Mouse (Mus musculus) limb, embryonic 10.5 days (tissue): ENCODE data around the gene Bend7. TPM values are rescaled to one million over a fixed set of nuclear protein-coding genes. Genes with fewer than 3 reads are reported as not detected.

Source experiments
- DNase-seq: peaks from one replicate; pipeline ENCODE4 v3.0.0-alpha.2; 2017; ENCODE audit warnings: low spot score
- H3K27ac ChIP-seq: fragments of 300-500 bp; sonication (generic); 2 replicates; pipeline ENCODE4 v1.5.1; 2016; ENCODE audit warnings: mild to moderate bottlenecking
- H3K27me3 ChIP-seq: fragments of 300-500 bp; sonication (generic); 2 replicates; pipeline ENCODE4 v1.6.1; 2016; ENCODE audit warnings: low read depth, mild to moderate bottlenecking; ENCODE audit not compliant: poor library complexity, severe bottlenecking
- H3K36me3 ChIP-seq: fragments of 300-500 bp; sonication (generic); 2 replicates; pipeline ENCODE4 v1.6.1; 2016; ENCODE audit warnings: mild to moderate bottlenecking, moderate library complexity
- H3K4me1 ChIP-seq: fragments of 300-500 bp; sonication (generic); 2 replicates; pipeline ENCODE4 v1.6.1; 2016
- H3K4me3 ChIP-seq: fragments of 300-500 bp; sonication (generic); 2 replicates; pipeline ENCODE4 v1.5.1; 2016; ENCODE audit warnings: mild to moderate bottlenecking, moderate library complexity
- H3K9me3 ChIP-seq: fragments of 300-500 bp; sonication (generic); replicated peaks from 2 replicates; pipeline ENCODE4 v1.6.1; 2016; ENCODE audit warnings: mild to moderate bottlenecking
- WGBS: fragments of 180-500 bp; shearing (Covaris S2); methylation state at CpG from one replicate; pipeline ENCODE4 v1.1.7; 2016; 5-methylcytosine and 5-hydroxymethylcytosine counted together
- polyA plus RNA-seq: library from polyadenylated mRNA; unstranded; fragments of >200 nt; fragmentation: Nextera tagmentation; extraction: Ambion mirVana; gene quantifications from 2 replicates; pipeline ENCODE4 v1.2.1, GENCODE M21; 2016

Bend7 gene
- polyA plus RNA-seq, 1 experiment from 2014 or later = 1.3 TPM

DNA sequence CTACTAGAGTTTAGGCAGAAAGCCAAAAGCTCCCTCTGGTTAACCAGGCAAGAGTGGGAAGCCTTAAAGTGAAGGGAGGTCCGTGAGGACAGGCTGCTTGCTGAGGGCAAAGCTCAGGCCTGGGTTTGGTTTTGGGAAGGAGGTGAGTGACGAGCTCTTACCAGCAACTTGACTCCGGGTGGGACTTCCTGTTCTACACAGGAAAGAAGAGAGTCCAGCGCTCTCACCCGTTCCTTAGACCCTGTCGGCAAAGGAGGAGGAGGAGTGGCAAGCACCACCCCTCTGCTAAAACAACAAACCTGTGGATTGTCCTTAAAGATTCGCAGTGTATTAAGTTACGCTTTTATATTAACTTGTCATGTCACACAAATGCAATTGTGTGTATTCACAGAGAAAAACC lies 38.1 kb downstream of the Bend7 start:
- Histone ChIP-seq H3K27me3 (no peaks in the 10 kb centered on the region), H3K9me3 (no peaks in the 10 kb centered on the region), H3K27ac (no peak overlapping the region), H3K4me3 (no peak overlapping the region), H3K4me1 (no peaks in the 10 kb centered on the region), H3K36me3 (no peaks in the 10 kb centered on the region)
- no peak for DNase-seq
- WGBS = 82% methylated on average over 8 of the region's 8 CpGs

DNA sequence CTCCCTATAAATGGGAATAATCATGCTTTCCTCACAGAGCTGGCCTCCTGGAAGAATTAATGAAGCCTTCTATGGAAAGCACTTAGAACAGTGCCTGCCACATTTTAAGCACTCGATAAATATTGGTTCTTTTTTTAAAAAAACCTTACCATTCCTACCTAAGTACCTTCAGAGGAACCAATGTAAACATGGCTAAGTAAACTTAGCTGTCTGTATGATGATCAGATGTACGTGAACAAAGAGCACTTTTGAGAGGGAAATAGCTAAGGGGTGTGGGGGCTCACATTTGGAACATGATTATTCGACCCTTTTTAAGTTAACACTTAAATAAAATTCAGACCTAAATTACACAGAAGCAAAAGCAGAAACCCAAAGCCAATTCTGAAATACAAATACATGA lies 39.6 kb downstream of the Bend7 start:
- Histone ChIP-seq H3K36me3 (no peaks in the 10 kb centered on the region), H3K9me3 (no peaks in the 10 kb centered on the region), H3K27ac (no peak overlapping the region), H3K4me3 (no peak overlapping the region), H3K4me1 (no peaks in the 10 kb centered on the region), H3K27me3 (no peaks in the 10 kb centered on the region)
- 87% methylated on average over 3 of the region's 3 CpGs for WGBS
- no peak for DNase-seq

GRCm38 (mm10) chr2:4760741-4761140 lies 43.1 kb downstream of the Bend7 start:
- no peaks in the 10 kb centered on the region for H3K9me3 ChIP-seq
- H3K27me3 ChIP-seq = no peaks in the 10 kb centered on the region
- no peak overlapping the region for H3K4me3 ChIP-seq
- 70% methylated on average over 5 of the region's 5 CpGs for WGBS
- no peak for DNase-seq
- H3K4me1 ChIP-seq = no peaks in the 10 kb centered on the region
- no peak overlapping the region for H3K27ac ChIP-seq
- H3K36me3 ChIP-seq = no peaks in the 10 kb centered on the region

DNA sequence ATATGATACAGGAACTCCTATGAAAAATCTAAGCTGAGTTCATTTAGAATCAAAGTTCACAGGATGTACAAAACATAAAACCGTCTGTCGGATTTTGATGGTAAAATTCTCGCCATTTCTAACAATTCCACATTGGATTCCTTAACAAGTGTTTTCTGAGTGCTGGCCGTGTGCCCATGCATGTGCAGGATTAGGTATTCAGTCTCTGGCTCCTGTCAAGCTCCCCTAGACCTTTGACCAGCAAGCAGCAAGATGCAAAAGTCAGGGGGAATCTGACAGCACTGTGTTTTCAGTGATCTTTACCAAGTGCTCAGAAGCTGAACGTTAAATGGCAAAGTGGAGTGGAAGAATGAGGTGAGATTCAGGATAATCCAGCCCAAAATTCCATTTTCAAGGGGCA lies 44.3 kb downstream of the Bend7 start:
- DNase-seq = no peak
- no peak overlapping the region for H3K4me3 ChIP-seq
- H3K36me3 ChIP-seq = no peaks in the 10 kb centered on the region
- H3K9me3 ChIP-seq = no peaks in the 10 kb centered on the region
- H3K27ac ChIP-seq = no peak overlapping the region
- no peaks in the 10 kb centered on the region for H3K27me3 ChIP-seq
- WGBS = 87% methylated on average over 5 of the region's 5 CpGs
- no peaks in the 10 kb centered on the region for H3K4me1 ChIP-seq

GRCm38 (mm10) chr2:4764071-4764470 lies 46.4 kb downstream of the Bend7 start:
- no peak overlapping the region for H3K4me3 ChIP-seq
- no peak for DNase-seq
- no peaks in the 10 kb centered on the region for H3K27me3 ChIP-seq
- WGBS = 87% methylated on average over 3 of the region's 3 CpGs
- H3K36me3 ChIP-seq = no peaks in the 10 kb centered on the region
- no peaks in the 10 kb centered on the region for H3K4me1 ChIP-seq
- H3K9me3 ChIP-seq = no peaks in the 10 kb centered on the region
- no peak overlapping the region for H3K27ac ChIP-seq

GRCm38 (mm10) chr2:4770376-4770775 lies 52.7 kb downstream of the Bend7 start:
- H3K36me3 ChIP-seq = no peaks in the 10 kb centered on the region
- no peaks in the 10 kb centered on the region for H3K4me1 ChIP-seq
- H3K27ac ChIP-seq = no peak overlapping the region
- WGBS = 89% methylated on average over 2 of the region's 2 CpGs
- DNase-seq = no peak
- H3K9me3 ChIP-seq = no peaks in the 10 kb centered on the region
- no peaks in the 10 kb centered on the region for H3K27me3 ChIP-seq
- no peak overlapping the region for H3K4me3 ChIP-seq

GRCm38 (mm10) chr2:4773911-4774310 lies 56.3 kb downstream of the Bend7 start:
- DNase-seq = no peak
- H3K36me3 ChIP-seq = no peaks in the 10 kb centered on the region
- 93% methylated on average over 6 of the region's 6 CpGs for WGBS

GRCm38 (mm10) chr2:4777291-4777690 lies 59.7 kb downstream of the Bend7 start:
- H3K27ac ChIP-seq = no peak overlapping the region
- no peaks in the 10 kb centered on the region for H3K36me3 ChIP-seq
- WGBS = 93% methylated on average over 8 of the region's 8 CpGs
- no peaks in the 10 kb centered on the region for H3K9me3 ChIP-seq
- no peak for DNase-seq
- H3K4me3 ChIP-seq = no peak overlapping the region
- no peaks in the 10 kb centered on the region for H3K27me3 ChIP-seq
- no peaks in the 10 kb centered on the region for H3K4me1 ChIP-seq

More at GRCm38 (mm10) chr2:4773911-4774310, 56.3 kb downstream of the Bend7 start:
- Histone ChIP-seq H3K27me3 (no peaks in the 10 kb centered on the region), H3K27ac (no peak overlapping the region), H3K4me1 (no peaks in the 10 kb centered on the region), H3K9me3 (no peaks in the 10 kb centered on the region), H3K4me3 (no peak overlapping the region)

- no peak overlapping the region for H3K27ac ChIP-seq
- no peaks in the 10 kb centered on the region for H3K36me3 ChIP-seq
- H3K4me3 ChIP-seq = no peak overlapping the region
- H3K27me3 ChIP-seq = no peaks in the 10 kb centered on the region
- WGBS = 87% methylated on average over 3 of the region's 3 CpGs
- no peaks in the 10 kb centered on the region for H3K4me1 ChIP-seq
- H3K9me3 ChIP-seq = no peaks in the 10 kb centered on the region
- DNase-seq = no peak
Measured at GRCm38 (mm10) chr2:4781641-4782040, 64.0 kb downstream of the Bend7 start.

- no peaks in the 10 kb centered on the region for H3K4me1 ChIP-seq
- no peaks in the 10 kb centered on the region for H3K9me3 ChIP-seq
- no peak overlapping the region for H3K4me3 ChIP-seq
- no peaks in the 10 kb centered on the region for H3K27me3 ChIP-seq
- no peak for DNase-seq
- 84% methylated on average over 4 of the region's 4 CpGs for WGBS
- H3K36me3 ChIP-seq = no peaks in the 10 kb centered on the region
- H3K27ac ChIP-seq = no peak overlapping the region
Measured at GRCm38 (mm10) chr2:4782401-4782800, 64.8 kb downstream of the Bend7 start.

- 93% methylated on average over 11 of the region's 11 CpGs for WGBS
Measured at GRCm38 (mm10) chr2:4782809-4783641, 65.4 kb downstream of the Bend7 start.

DNA sequence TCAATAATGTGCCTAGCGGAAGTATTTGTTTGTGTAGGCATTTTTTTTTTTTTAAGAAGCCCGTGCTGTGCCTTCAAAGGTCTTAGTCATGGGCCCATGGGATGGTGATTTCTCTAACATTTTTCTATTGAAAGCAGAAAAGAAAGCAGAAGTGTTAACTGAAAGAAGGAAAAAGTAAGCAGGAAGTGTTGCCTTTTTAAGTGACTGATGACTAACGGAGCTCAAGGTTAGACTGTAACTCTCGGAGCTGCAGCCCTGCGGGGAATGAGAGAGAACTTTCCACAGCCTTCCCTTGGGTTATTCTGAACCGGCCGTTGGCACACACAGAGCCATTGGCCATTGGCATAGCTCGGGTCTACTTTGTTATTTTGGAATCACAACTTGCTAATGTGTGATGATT lies 66.4 kb downstream of the Bend7 start:
- no peaks in the 10 kb centered on the region for H3K27me3 ChIP-seq
- no peaks in the 10 kb centered on the region for H3K9me3 ChIP-seq
- WGBS = 84% methylated on average over 8 of the region's 8 CpGs
- H3K27ac ChIP-seq = no peak overlapping the region
- no peaks in the 10 kb centered on the region for H3K36me3 ChIP-seq
- no peaks in the 10 kb centered on the region for H3K4me1 ChIP-seq
- H3K4me3 ChIP-seq = no peak overlapping the region
- no peak for DNase-seq

More at GRCm38 (mm10) chr2:4782809-4783641, 65.4 kb downstream of the Bend7 start:
- Histone ChIP-seq H3K27me3 (no peaks in the 10 kb centered on the region), H3K27ac (no peak overlapping the region), H3K4me1 (no peaks in the 10 kb centered on the region), H3K36me3 (no peaks in the 10 kb centered on the region), H3K4me3 (no peak overlapping the region), H3K9me3 (no peaks in the 10 kb centered on the region)
- DNase-seq = no peak

GRCm38 (mm10) chr2:4785016-4785415 lies 67.4 kb downstream of the Bend7 start:
- DNase-seq = no peak
- no peaks in the 10 kb centered on the region for H3K4me1 ChIP-seq
- H3K4me3 ChIP-seq = no peak overlapping the region
- H3K27me3 ChIP-seq = no peaks in the 10 kb centered on the region
- no peak overlapping the region for H3K27ac ChIP-seq
- H3K36me3 ChIP-seq = no peaks in the 10 kb centered on the region
- no peaks in the 10 kb centered on the region for H3K9me3 ChIP-seq
- 88% methylated on average over 6 of the region's 6 CpGs for WGBS

- Histone ChIP-seq H3K4me1 (peaks cover 3% of the 10 kb centered on the region), H3K27me3 (no peaks in the 10 kb centered on the region)
Measured at GRCm38 (mm10) chr2:4787223-4787622, 69.6 kb downstream of the Bend7 start.

More at GRCm38 (mm10) chr2:4787223-4787622, 69.6 kb downstream of the Bend7 start:
- H3K27ac ChIP-seq = no peak overlapping the region
- no peak overlapping the region for H3K4me3 ChIP-seq
- no peaks in the 10 kb centered on the region for H3K36me3 ChIP-seq
- no peak for DNase-seq
- no peaks in the 10 kb centered on the region for H3K9me3 ChIP-seq
- WGBS = 91% methylated on average over 7 of the region's 7 CpGs
